Mouse (Mus musculus) left cerebral cortex, adult 8-10 months (tissue): Measurements from ENCODE around the gene Sec22b. TPM values are rescaled to one million over a fixed set of nuclear protein-coding genes. Genes with fewer than 3 reads are reported as not detected.

Source experiments
- total RNA-seq, 4 experiments: library from RNA; stranded (reverse); gene quantifications; 2 replicates each; pipeline ENCODE4 v1.2.4; 2022

The Sec22b gene
- total RNA-seq, 4 experiments from 2014 or later = 79.2 to 84.7 (median 83.5) TPM

Other genes with a start within 250 kb of the Sec22b start
- 10 to 100 TPM; 27.4 to 28.4 (median 27.6) TPM for gene Prkab2, start 243.0 kb upstream of the Sec22b start, total RNA-seq
- not detected for gene Gm17651, start 226.5 kb upstream of the Sec22b start, total RNA-seq
- gene Pde4dip, start 12.5 kb upstream of the Sec22b start, total RNA-seq = 100 to 1,000 TPM; 180 to 198 (median 186) TPM
- 10 to 100 TPM; 16.3 to 17.9 (median 17.1) TPM for gene Notch2, start 112.3 kb downstream of the Sec22b start, total RNA-seq